Mouse (Mus musculus) cerebellum, adult 18-20 months (tissue): ENCODE measurements around the gene Cd2.

Experiments
- DNase-seq, 2 experiments: peaks; one replicate each; pipeline ENCODE4 v3.0.0; 2021

The Cd2 gene

DNA sequence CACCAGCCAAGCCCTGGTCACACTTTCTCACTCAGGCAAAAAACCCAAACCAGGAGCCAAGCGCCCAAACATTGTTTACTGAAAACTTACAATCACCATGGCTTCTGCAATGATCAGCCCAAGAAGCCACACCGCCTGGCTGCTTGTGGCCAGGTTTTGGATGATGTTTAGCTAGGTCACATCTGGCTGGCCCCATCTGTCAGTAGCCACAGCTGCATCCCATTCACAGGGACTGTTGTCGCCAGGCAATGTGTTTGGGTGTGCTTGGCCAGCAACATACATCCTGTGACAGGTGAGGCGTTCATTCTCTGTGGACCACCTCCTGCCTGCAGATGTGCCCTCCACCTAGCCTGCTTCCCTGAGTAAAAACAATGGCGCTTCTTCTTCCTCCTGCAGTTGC is 4.9 kb upstream of the Cd2 start:
- no peak for DNase-seq

GRCm38 (mm10) chr3:101290587-101291520 is 3.1 kb upstream of the Cd2 start:
- DNase-seq = no peak

- no peak for DNase-seq
These were observed 2.3 kb upstream of the Cd2 start for GRCm38 (mm10) chr3:101290036-101290435.

- no peak for DNase-seq
These were observed 1.7 kb upstream of the Cd2 start for GRCm38 (mm10) chr3:101289406-101289805.

DNA sequence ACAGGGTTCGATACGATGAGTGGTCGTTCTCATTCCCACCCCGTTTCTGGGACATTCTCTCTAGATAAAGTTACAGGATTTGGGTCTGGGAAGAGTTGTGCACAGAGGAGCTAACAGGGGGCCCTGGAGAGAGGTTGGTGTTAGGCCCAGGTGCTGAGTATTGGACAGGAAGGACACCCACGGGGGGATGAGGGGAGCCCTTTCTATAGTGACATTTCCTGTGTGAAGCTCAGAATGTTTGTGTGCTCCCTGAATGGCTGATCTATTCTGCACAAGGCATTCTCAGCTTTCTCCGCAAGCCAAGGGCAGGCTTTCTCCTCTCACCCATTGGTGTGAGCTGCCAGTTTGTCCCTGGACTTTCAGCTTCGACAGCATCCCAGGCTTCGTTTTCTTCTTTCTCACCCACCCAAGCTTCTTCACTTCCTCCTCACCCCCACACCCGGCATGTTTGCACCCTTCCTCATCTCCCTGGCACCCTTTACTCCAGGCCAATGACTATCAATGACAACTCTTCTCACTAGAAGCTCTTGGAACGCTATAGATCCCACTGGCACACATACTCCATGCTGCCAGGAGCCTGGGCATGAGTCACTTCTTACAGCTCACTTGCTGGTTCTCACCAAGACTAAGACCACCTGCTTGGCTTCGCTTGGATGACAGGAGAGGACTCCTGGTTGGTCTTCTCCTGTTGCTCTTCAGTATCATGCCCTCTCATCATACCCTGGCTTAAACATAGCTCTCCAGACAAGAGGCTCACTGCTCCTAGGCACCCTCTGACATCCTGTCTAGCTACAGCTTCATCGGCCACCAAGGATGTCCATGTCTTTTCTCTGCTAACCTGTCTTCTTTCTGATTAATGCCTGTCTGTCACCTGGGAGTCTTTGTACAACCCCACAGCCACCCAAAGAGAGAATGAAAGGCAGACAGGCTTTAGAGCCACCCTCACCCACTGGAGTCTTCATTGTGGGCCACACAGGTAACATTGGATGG is 1.1 kb downstream of the Cd2 start:
- no peak for DNase-seq

- no peak for DNase-seq
These were observed 1.9 kb downstream of the Cd2 start for GRCm38 (mm10) chr3:101285851-101286250.

- no peak for DNase-seq
These were observed 2.6 kb downstream of the Cd2 start for GRCm38 (mm10) chr3:101285021-101285615.

DNA sequence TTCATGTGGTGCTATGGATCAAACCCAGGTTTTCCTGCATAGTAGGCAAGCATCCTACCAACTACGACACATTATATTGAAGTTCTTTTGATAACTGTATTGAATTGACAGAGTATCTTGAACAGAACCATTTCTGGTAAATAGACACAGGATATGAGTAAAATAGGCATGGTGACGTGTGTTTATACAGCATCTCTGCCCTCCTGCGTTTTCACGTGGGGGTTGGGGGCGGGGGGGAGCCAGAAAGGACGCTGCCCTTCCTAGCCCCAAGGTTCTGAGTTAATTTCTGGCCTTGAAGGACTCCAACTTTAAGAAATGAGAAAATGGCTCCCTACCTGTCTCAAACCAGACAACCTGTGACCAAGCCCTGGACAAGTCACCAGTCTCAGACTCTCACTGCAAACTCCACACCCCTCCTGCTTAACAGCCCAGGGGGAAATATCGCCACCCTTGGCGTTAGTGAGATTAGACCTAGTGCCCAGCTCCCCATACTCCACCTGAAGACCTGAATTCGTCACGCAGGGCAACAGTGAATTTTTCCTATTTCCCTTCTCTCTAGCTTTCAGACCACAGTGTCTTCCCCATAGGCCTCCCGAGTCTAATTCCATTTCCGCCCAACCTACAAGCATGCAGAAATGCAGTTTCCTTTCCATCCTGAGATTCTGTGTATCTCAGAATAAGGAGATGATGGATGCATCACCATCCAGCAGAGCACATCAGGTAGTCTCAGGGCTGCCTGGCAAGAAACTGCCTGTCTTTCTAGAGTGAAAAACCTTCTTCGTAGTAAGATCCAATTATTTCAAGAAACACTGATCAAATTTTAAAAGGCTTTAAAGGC is 3.7 kb downstream of the Cd2 start:
- no peak for DNase-seq

DNA sequence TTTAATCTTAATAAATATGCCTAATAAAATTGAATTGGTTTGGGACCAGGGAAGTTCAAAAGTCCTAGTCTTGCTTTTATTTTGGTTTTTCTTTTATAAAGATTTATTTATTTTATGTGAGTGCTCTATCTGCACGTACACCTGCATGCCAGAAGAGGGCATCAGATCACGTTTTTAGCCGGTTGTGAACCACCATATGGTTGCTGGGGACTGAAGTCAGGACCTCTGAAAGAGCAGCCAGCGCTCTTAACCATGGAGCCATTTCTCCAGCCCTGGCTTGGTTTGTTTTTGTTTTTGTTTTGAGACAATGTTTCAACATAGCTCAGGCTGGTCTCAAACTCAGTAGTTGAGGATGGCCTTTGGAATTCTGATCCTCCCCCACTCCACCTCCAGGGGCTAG is 4.3 kb downstream of the Cd2 start:
- no peak for DNase-seq

GRCm38 (mm10) chr3:101282556-101283180 is 5.1 kb downstream of the Cd2 start:
- no peak for DNase-seq

DNA sequence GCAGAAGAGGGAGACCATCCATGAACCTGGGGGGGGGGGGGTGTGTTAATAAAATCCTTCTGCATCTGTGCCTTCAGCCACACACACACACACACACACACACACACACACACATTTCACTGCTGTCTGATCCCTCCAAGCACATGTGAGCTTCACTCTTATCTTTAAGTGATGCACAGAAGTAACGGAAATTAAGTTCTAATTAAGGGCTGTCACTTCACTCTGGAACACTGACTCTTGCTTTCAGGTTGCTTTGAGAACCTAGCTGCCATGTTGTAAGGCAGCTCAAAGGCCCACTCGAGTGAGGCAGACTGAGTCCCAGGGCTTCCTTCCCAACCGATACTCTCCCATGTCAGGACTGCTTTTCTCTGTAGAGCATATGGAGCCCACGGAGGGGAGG is 5.9 kb downstream of the Cd2 start:
- no peak for DNase-seq

GRCm38 (mm10) chr3:101280348-101281311 is 7.1 kb downstream of the Cd2 start:
- DNase-seq = no peak

DNA sequence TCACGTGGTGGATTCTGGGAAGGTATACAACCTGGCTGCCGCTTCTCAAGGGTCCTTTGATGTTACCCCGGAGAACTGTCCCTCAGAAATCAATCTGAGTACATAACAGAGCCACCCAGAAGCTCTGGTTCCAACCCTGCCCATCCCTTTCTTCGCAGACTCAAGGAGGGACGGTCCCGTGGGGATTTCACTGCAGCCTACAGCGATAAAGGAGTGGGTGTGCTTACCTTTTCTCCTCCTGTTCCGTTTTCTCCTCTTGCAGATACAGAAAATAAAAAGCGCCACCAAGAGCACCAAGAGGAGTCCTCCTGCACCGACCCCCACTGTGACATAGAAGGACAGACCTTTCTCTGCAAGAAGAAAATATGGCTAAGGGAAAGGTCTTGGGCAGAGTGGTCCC is 8.2 kb downstream of the Cd2 start:
- no peak for DNase-seq

DNA sequence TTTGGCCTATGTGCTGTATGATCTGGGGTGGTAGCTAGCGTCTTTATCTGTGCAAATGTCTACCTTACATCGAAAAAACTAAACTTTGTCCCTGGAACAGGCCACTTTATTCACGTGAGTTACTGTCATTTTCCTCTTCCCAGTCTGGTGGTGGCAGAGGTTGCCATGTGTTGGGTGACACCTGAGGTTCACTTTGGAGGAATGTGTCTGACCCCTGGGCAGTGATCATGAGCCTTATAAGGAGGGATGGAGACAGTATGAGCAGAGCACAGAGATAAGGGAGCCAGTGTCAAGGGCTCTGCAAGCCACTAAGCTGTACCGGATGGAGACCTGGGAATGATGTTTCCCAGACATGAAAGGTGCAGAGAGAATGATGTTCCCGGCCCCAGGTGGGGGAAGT is 9.3 kb downstream of the Cd2 start:
- no peak for DNase-seq

DNA sequence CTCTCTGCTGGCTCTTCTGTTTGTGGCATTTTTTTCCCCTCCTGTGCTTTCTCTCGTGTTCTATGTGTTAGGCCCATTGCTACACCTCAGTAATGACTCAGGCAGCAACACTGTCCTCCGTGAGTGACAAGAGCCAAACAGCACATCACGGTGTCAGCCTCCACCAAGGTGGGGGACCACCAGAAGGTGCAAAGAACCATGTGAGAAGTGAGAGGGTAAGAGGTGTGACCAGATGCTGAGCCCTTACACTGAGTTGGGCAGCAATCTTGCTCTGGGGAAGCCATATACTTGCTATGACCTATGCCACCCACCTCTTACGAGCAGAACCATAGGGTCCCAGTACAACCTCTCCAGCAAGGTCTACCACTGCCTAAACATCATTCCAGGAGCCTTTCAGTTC is 9.9 kb downstream of the Cd2 start:
- no peak for DNase-seq

DNA sequence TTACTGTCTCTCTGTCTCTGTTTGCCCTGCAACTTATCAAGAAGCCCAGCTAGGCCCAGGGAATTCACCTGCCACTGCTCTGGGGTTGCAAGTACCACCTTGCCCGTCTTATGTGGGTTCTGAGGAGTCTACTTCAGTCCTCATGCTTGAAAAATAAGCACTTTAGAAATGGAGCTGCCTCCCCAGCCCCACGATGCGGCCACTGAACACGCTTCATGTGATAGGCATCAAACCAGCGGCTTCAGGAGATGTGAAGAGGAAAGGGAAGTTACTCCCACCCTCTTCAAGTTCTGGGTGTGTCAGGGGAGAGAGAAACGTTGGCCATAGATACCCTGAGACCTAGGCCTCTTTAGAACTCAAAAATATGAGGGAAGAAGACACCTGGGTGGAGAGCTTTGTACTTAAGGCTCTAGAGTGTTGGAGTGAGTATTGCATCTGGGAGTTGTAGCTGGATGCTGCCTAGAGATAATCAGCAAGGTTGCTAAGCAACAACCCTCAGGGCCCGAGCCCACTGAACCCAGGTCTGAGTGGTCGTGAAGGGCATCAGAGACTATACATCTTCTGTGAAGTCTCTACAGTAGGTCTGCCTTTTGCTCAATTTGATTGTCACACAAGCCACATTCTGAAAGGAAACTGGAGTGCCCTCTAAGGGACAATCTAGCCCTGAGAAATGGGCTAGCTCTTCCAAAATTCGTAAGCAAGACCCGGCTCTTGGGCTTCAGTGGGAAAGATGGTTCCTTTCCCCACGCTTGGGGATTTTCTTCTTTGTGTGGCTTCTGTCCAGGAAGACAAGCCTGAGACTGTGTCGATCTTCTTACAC is 11.0 kb downstream of the Cd2 start:
- no peak for DNase-seq

DNA sequence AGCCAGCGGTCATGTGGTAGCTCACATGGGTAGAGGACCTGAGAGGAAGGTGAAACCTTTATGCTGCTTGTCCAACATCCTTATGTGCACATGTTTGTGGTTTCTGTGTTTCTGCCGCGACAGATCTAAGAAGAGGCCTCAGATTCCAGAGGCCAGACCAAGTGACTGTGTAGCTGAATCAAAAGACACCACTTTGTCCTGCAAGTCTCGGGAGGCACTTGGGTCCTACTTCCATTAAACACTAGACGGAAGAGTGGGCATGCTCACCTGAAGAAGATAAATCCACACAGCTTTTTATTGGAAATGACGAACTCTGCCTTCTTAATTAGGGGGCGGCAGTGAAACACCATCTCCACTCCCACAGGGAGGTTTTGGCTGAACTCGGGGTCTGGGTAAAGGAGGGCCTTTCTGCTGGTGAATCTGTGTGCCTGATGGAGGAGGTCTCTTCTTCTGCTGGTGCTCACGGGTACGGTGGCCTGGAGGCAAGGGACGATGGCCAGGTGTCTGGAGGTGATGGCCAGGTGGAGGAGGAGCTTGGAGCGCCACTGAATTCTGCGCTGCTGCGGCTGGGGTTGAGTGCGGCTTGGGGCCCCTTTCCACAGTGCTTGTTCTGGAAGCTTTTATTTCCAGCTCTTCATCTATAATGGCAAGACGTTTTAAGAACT is 12.0 kb downstream of the Cd2 start:
- DNase-seq = no peak

DNA sequence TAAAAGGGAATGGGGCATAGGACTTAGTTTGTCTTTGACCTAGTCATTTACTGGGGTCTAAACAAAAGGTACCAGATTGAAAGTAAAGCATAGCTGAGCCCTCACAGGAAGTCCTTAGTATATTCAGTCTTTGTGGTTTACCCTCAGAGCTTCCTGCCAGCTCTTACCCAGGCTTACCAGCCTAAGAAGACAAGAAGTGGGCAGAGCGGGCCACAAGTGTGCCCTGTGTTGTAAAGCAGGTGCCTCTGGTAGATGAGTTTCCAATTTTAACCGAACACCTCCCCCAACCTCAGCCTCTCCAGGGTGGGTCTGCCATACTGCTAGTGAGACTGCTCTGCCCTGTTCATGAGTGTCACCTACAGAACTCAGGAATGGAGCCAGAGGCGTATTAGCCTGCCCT is 12.9 kb downstream of the Cd2 start:
- DNase-seq = no peak
